Mouse (Mus musculus): ENCODE data around the gene Arl6.

DNA sequence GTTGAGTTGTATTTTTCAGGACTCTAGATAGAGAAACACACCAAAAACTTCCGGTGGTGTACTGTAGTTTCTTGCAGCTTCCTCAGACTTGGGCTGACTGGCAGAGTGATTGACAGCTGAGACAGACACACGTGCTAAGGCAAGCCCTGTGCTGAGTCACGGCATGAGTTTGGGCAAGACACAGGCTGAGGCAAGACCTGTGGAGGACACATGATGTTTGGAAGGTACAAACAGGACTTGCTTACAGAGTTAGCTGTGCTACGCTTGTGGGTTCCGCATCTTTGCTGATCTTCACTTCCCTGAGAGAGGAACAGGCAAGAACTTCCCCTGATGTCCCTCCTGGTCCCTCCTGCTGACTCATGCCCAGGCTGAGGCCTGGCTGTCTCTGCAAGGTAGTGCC is 55.7 kb downstream of the Arl6 start:
- TF ChIP-seq POLR2A (IDR thresholded peaks at IDR 0.05; ENCODE audit: insufficient read depth, low read depth, low read length) (no peak), CTCF (IDR thresholded peaks at IDR 0.05; ENCODE audit: insufficient read depth, low read depth, low read length) (no peak)
